Mouse (Mus musculus) heart, adult 11 months (tissue): ENCODE data around the gene 2310050C09Rik.

Experiments used
- DNase-seq: peaks from one replicate; pipeline ENCODE4 v3.0.0; 2022

Gene 2310050C09Rik

DNA sequence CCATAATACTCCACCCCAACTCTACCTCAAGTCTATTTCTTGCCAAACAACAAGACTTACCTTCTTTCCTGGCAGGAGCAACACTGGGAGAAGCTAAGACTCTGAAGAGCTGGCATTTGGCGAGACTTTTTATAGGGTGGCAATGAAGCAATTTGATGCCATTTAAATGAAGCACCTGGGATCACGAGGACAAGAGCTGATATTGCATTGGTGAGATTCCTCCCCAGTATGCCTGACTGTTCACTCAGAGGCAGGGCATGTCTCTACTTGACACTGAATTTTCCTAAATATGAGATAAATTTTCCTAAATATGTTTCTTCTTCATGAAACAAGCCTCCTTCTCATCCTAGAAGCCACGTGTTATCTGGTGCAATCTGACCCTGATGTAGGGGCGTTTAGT, at the start of gene 2310050C09Rik:
2310050C09Rik (minus strand) TSS at position 101 of the 400 bp plus-strand sequence.
- DNase-seq, result no peak

DNA sequence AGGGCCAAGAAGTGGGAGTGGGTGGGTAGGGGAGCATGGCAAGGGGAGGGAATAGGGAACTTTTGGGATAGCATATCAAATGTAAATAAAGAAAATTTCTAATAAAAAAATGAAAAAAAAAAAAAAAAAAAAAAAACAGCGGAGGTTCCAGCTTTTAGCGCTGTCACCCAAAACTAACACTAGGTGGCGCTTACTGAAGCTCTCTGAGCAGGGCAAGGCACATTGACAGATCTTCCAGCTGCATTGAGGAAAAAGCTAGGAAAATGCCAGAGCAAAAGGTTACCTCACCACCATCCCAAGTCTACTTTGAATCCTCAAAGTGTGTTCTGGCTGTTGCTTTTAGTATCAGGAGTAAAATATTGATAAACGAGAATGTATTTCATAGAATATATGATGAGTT, 37.6 kb upstream of the 2310050C09Rik start:
- no peak for DNase-seq

DNA sequence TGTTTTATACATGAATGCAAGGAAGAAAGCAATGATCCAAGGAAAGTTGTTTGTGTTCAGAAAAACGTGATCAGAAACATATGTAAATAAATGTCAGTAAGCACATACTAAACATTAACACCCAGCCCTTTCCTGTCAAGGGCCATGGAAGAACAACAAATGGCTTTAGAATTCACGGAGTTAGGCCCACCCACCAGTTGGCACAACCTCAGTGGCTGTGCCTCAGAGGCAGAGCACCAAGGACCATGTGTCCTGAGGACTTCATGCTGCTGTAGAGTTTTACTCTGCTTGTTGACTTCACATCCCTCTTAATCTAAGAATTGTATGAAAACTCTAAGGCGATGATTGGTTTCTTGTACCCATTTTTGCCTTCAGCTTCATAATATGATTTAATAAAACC, 35.2 kb upstream of the 2310050C09Rik start:
- DNase-seq, result no peak

DNA sequence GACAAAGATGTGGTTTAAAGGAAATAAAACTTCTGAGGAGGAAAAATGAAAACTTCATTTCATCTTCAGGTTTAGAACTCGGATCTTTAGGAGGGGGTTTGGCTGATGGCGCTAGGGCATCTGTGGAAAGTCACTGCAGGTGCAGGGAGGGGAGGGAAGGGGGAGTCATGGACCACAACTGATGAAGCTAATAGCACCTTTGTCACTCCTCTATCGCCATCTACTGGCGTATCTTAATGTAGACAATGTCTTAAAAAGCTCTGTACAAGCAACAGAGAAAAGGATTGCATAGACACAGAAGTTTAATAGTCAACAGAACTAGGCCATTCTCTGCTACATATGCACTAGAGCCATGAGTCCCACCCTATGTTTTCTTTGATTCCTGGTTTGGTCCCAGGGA, 33.6 kb upstream of the 2310050C09Rik start:
- no peak for DNase-seq

DNA sequence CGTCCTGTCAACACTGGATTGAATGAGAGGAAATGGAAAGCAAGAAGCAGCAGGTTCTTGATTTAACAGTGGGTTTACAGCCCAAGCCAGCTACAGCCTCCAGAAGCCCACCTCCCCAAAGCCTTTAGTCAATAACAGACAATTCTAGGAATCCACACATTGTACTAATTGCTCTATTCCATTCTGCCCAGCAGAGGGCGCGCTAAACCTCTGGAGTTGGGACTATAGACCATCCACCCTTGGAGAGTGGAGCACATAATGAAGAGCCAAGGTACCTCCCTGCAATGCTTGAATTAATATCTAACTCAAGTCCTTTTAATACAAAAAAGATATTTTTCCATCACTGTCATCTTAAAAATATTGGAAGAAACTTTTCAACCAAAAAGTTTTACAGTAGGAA, 33.0 kb upstream of the 2310050C09Rik start:
- DNase-seq, result no peak

DNA sequence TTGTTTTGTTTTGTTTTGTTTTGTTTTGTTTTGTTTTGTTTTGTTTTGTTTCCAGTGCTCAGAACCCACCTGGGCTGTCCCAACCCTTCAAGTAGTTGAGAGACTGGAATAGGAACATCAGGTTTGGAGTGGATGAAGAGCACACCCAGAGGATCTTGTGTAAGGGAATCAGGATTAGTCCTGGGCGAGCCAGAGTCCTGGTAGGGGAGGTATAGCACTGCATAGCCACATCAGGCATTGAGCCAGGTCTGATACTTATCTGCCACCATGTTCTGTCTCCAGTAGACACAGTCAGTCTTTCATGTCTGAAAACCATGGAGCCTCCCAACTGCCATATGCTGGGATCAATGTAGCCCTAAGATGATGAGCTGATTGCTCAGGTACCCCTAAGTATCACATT, 24.5 kb upstream of the 2310050C09Rik start:
- no peak for DNase-seq

DNA sequence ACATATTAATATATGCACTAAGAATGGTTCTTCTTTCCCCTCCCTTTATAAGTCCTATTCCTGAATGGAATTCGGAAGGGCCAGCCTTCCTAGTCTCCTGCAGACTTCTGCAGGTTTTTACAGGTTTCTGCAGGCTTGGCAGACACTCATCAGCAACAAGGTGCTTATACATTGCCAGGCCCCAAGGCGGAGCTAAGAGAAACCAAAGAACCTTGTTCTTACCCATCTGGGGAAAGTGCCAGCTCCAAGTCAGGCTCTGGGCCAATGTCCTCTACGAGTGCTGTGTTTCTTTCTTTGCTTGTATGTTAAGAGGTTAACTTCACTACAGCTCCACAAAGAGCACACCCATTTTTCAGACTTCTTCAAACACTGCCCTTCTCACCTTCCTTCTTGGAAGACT, 24.0 kb upstream of the 2310050C09Rik start:
- DNase-seq, result no peak

DNA sequence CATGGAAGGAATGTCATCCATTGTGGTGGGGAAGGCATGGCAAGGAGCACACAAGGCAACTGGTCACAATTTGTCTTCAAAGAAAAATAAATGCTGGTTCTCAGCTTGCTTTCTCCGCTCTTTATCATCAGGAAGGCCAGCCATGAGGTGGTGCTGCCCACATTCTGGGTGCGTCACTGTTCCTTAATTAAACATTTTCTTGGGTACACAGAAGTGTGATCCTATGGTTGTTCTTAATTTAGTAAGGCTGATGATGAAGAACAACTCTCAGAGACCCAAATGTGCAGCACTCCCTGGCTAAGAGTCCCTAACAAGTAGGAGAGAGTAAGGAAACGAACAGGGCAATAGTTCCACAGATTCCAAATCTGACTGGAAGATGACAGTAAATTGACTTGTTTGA, 4.2 kb upstream of the 2310050C09Rik start:
- no peak for DNase-seq

DNA sequence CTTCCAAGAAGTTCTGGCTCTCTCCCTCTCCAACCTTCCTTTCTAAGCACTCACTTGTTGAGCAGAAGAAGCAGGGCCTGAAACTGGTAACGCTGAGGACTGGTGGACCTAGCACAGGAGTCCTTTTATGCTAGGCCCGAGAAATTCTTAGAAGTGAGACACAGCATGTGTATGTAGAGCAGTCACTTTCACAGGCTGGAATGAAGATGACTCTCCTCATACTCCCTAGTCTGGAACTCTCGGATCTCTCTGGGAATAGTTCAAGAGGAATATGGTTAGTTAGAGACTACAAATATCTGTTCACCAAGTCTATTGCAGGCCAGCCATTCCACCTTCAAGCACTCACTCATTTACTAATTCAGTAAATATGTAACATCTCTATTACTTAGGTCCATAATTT, 18.8 kb downstream of the 2310050C09Rik start, which contains the start of gene Lce1l:
Lce1l (minus strand) TSS at position 101 of the 400 bp plus-strand sequence.
- no peak for DNase-seq

DNA sequence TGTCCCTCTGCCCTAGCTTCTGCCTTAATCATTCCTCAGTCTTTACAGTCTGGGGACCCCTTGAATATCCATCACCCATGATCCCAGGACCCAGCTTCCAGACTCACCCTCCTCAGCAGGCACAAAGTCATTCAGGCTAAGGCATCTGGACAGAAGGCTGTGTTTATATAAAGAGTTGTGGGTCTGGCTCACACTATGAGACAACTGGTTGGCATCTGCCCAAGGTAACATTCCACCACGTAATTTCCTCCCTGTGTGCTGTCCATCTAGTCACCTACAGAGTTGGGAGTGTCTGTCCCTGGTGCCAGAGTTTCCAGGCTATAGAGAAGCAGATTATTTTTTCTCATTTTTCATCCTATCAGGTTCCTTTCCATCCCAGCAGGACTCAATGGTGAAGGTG, 42.9 kb downstream of the 2310050C09Rik start, which contains the start of gene Kprp:
Kprp (minus strand) TSS at position 140 of the 400 bp plus-strand sequence.
- DNase-seq, result no peak

DNA sequence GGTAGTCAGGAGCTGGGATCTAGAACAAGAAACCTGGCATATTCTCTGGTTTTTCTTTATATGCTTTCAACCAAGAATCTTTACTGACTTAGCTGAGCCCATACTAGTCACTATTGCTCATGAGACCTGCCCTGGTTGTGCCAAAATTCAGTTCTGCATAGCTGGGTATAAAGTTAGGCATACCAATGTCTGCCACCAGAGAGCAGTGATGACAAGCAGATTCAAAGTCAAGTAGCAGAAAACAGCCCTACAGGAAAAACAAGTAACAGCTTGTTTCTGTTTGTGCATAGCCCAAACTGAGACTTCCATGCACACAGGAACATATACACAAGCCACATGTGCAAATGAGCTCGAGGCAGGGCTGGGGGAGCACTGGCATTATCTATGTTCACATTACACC, 44.2 kb downstream of the 2310050C09Rik start:
- DNase-seq, result no peak
